In genomic region chr14:122454901-122455561, GRCm38 (mm10) we compare ENCODE assay signal across 16 mouse cellular contexts. TPM values are rescaled to one million over a fixed set of nuclear protein-coding genes. Genes with fewer than 3 reads are reported as not detected.
DNase-seq lines count a peak whose midpoint lies in the region; ATAC-seq and TF ChIP-seq lines count a peak whose summit lies in the region.
"Had no signal": no experiment of that assay in that cellular context is flagged by ENCODE, and none has a peak within 500 bp of the region (broad histone marks: within the 10 kb centered on the region; RNA-seq: fewer than 3 reads in every experiment).

No protein-coding gene starts in this region.

- no peak for TF ChIP-seq CTCF in cerebellum, adult 2 months (IDR thresholded peaks at IDR 0.05; ENCODE audit: borderline replicate concordance, insufficient read depth, low read depth, low read length)

- peak; percentile 42 to 48 for DNase-seq in cerebellum, adult 2 months
- DNase-seq in cerebellum, postnatal 4 days (ENCODE audit: low spot score in 2 of 2) = no peak
- DNase-seq in cerebellum, postnatal 10 days = peak; percentile 68
- peak; percentile 92 for DNase-seq in midbrain, embryonic 11.5 days (ENCODE audit: low spot score, missing footprints)
- no peak for DNase-seq in testis, postnatal 10 days (ENCODE audit: low spot score)
- DNase-seq in thymus, postnatal 10 days (ENCODE audit: low spot score in 2 of 2) = no peak
- DNase-seq: adrenal gland, postnatal 10 days; kidney, adult 9 months; layer of hippocampus, adult 9-11 months; lung, postnatal 4 days; spleen, adult 18-20 months had no signal

- no peaks in the 10 kb centered on the region for H3K36me3 ChIP-seq in forebrain, embryonic 15.5 days
- H3K36me3 ChIP-seq in midbrain, embryonic 11.5 days (ENCODE audit: control insufficient read depth, insufficient read depth, low read length) = no peaks in the 10 kb centered on the region
- no peaks in the 10 kb centered on the region for H3K36me3 ChIP-seq in heart, embryonic 12.5 days
- H3K36me3 ChIP-seq: liver, embryonic 15.5 days had no signal

- H3K27me3 ChIP-seq in cerebellum, adult 2 months (ENCODE audit: control insufficient read depth, insufficient read depth, low read length) = no peaks in the 10 kb centered on the region
- peaks cover 32% of the 10 kb centered on the region for H3K27me3 ChIP-seq in forebrain, embryonic 15.5 days
- H3K27me3 ChIP-seq in midbrain, embryonic 11.5 days (ENCODE audit: control insufficient read depth, insufficient read depth, low read length) = peaks cover 33% of the 10 kb centered on the region
- peaks cover 71% of the 10 kb centered on the region for H3K27me3 ChIP-seq in heart, embryonic 12.5 days (replicated peaks)

- H3K9ac ChIP-seq in forebrain, embryonic 15.5 days (replicated peaks) = no peak overlapping the region
- no peak overlapping the region for H3K9ac ChIP-seq in midbrain, embryonic 11.5 days (ENCODE audit: low read length)
- H3K9ac ChIP-seq in heart, embryonic 12.5 days = no peak overlapping the region
- H3K9ac ChIP-seq: liver, embryonic 15.5 days had no signal

- TF ChIP-seq POLR2A in cerebellum, adult 2 months (IDR thresholded peaks at IDR 0.05; ENCODE audit: borderline replicate concordance, insufficient read depth, low read length) = no peak

- 60% methylated on average over 10 of the region's 10 CpGs for WGBS in cerebellum, adult 2 months
- 23% methylated on average over 10 of the region's 10 CpGs for WGBS in forebrain, embryonic 15.5 days
- WGBS in midbrain, embryonic 11.5 days = 12% methylated on average over 10 of the region's 10 CpGs
- WGBS in heart, embryonic 12.5 days = 71% methylated on average over 10 of the region's 10 CpGs

- H3K27ac ChIP-seq in cerebellum, adult 2 months (ENCODE audit: insufficient read depth, low read length) = no peak overlapping the region
- peak overlapping the region; percentile 74 for H3K27ac ChIP-seq in forebrain, embryonic 15.5 days (replicated peaks)
- H3K27ac ChIP-seq in midbrain, embryonic 11.5 days (ENCODE audit: low read depth, low read length) = peak overlapping the region; percentile 32
- no peak overlapping the region for H3K27ac ChIP-seq in heart, embryonic 12.5 days (ENCODE audit: poor library complexity, severe bottlenecking)
- H3K27ac ChIP-seq: liver, embryonic 15.5 days had no signal

- H3K4me3 ChIP-seq in cerebellum, adult 2 months (replicated peaks; ENCODE audit: insufficient read depth, low read depth, low read length) = no peak overlapping the region
- H3K4me3 ChIP-seq in forebrain, embryonic 15.5 days = no peak overlapping the region
- H3K4me3 ChIP-seq in midbrain, embryonic 11.5 days (ENCODE audit: low read depth, low read length) = no peak overlapping the region
- no peak overlapping the region for H3K4me3 ChIP-seq in heart, embryonic 12.5 days
- H3K4me3 ChIP-seq: liver, embryonic 15.5 days; myocyte had no signal

- no peak overlapping the region for H3K4me2 ChIP-seq in forebrain, embryonic 15.5 days (replicated peaks)
- H3K4me2 ChIP-seq in midbrain, embryonic 11.5 days = no peak overlapping the region
- no peak overlapping the region for H3K4me2 ChIP-seq in heart, embryonic 12.5 days
- H3K4me2 ChIP-seq: liver, embryonic 15.5 days had no signal

- peaks cover 22% of the 10 kb centered on the region for H3K4me1 ChIP-seq in cerebellum, adult 2 months (ENCODE audit: control insufficient read depth, insufficient read depth, low read length)
- H3K4me1 ChIP-seq in forebrain, embryonic 15.5 days = peaks cover 51% of the 10 kb centered on the region
- H3K4me1 ChIP-seq in midbrain, embryonic 11.5 days (ENCODE audit: control insufficient read depth, insufficient read depth, low read length) = peaks cover 52% of the 10 kb centered on the region
- H3K4me1 ChIP-seq in heart, embryonic 12.5 days (replicated peaks) = peaks cover 18% of the 10 kb centered on the region

- H3K9me3 ChIP-seq in forebrain, embryonic 15.5 days = no peaks in the 10 kb centered on the region
- H3K9me3 ChIP-seq in midbrain, embryonic 11.5 days (ENCODE audit: control insufficient read depth, low read length) = no peaks in the 10 kb centered on the region
- H3K9me3 ChIP-seq in heart, embryonic 12.5 days (replicated peaks) = no peaks in the 10 kb centered on the region
- H3K9me3 ChIP-seq: liver, embryonic 15.5 days had no signal

- ATAC-seq in forebrain, embryonic 15.5 days (replicated peaks) = no peak
- no peak for ATAC-seq in midbrain, embryonic 11.5 days (ENCODE audit: low FRiP score)
- ATAC-seq in heart, embryonic 12.5 days (ENCODE audit: insufficient number of reproducible peaks, low FRiP score) = no peak

RNA-seq across cellular contexts. Expression of gene Gm5089, which starts 4.1 kb away (rescaled TPM):
- polyA plus RNA-seq in cerebellum, adult 2 months (2012; rRNA removed) = 0.49 TPM in 2 replicates
- polyA plus RNA-seq in forebrain, embryonic 15.5 days (2015; fragmentation: Nextera tagmentation; extraction: Ambion mirVana) = 0.74 and 0.75 TPM in 2 replicates
- polyA plus RNA-seq in midbrain, embryonic 11.5 days (2014; fragmentation: Nextera tagmentation; extraction: Ambion mirVana) = 0.62 and 0.64 TPM in 2 replicates
- not detected in 2 replicates for polyA plus RNA-seq in heart, embryonic 12.5 days (2016; fragmentation: Nextera tagmentation; extraction: Ambion mirVana)
- polyA plus RNA-seq: liver, embryonic 15.5 days; myocyte; testis, adult 2 months had no signal

RNA-seq across cellular contexts. Expression of gene Zic5, which starts 10.4 kb away (rescaled TPM):
- polyA plus RNA-seq in cerebellum, adult 2 months (2012; rRNA removed) = 27.5 and 30.4 TPM in 2 replicates
- 14.2 and 15.2 TPM in 2 replicates for polyA plus RNA-seq in forebrain, embryonic 15.5 days (2015; fragmentation: Nextera tagmentation; extraction: Ambion mirVana)
- 14.6 and 15.8 TPM in 2 replicates for polyA plus RNA-seq in midbrain, embryonic 11.5 days (2014; fragmentation: Nextera tagmentation; extraction: Ambion mirVana)
- polyA plus RNA-seq in heart, embryonic 12.5 days (2016; fragmentation: Nextera tagmentation; extraction: Ambion mirVana) = 0.04 TPM in 1 of 2 replicates, not detected in the other
- polyA plus RNA-seq: liver, embryonic 15.5 days had no signal

RNA-seq across cellular contexts. Expression of gene Zic2, which starts 20.2 kb away (rescaled TPM):
- 157 and 186 TPM in 2 replicates for polyA plus RNA-seq in cerebellum, adult 2 months (2012; rRNA removed)
- 8.4 and 9.3 TPM in 2 replicates for polyA plus RNA-seq in forebrain, embryonic 15.5 days (2015; fragmentation: Nextera tagmentation; extraction: Ambion mirVana)
- 5.8 and 6.3 TPM in 2 replicates for polyA plus RNA-seq in midbrain, embryonic 11.5 days (2014; fragmentation: Nextera tagmentation; extraction: Ambion mirVana)
- polyA plus RNA-seq in heart, embryonic 12.5 days (2016; fragmentation: Nextera tagmentation; extraction: Ambion mirVana) = not detected in 2 replicates
- polyA plus RNA-seq: liver, embryonic 15.5 days had no signal

RNA-seq across cellular contexts. Expression of gene Gm10837, which starts 35.4 kb away (rescaled TPM):
- 2.7 TPM in 2 replicates for polyA plus RNA-seq in cerebellum, adult 2 months (2012; rRNA removed)
- polyA plus RNA-seq in forebrain, embryonic 15.5 days (2015; fragmentation: Nextera tagmentation; extraction: Ambion mirVana) = 0.57 and 0.63 TPM in 2 replicates
- polyA plus RNA-seq in midbrain, embryonic 11.5 days (2014; fragmentation: Nextera tagmentation; extraction: Ambion mirVana) = 0.41 and 0.45 TPM in 2 replicates
- polyA plus RNA-seq in heart, embryonic 12.5 days (2016; fragmentation: Nextera tagmentation; extraction: Ambion mirVana) = not detected in 2 replicates
- polyA plus RNA-seq: liver, embryonic 15.5 days; myocyte; testis, adult 2 months had no signal

Comparison
In these comparisons a context has a peak if more than half of its experiments do, and no peak if none do; other contexts are left out.
1. DNase-seq: peak in cerebellum, adult 2 months (2 of 2), cerebellum, postnatal 10 days (2 of 2) and midbrain, embryonic 11.5 days (single experiment); none in cerebellum, postnatal 4 days (0 of 2), testis, postnatal 10 days (single experiment) and thymus, postnatal 10 days (0 of 2).
2. H3K27ac ChIP-seq: peak in forebrain, embryonic 15.5 days (single experiment) and midbrain, embryonic 11.5 days (single experiment); none in cerebellum, adult 2 months (single experiment) and heart, embryonic 12.5 days (single experiment).
3. RNA of gene Zic5, which starts 10.4 kb away (polyA plus RNA-seq): 27.5 to 30.4 TPM in cerebellum, adult 2 months, 14.6 to 15.8 TPM in midbrain, embryonic 11.5 days and 14.2 to 15.2 TPM in forebrain, embryonic 15.5 days; 0.04 TPM in heart, embryonic 12.5 days; every median in the first group is over 10 times any median in the second.
4. RNA of gene Zic2, which starts 20.2 kb away (polyA plus RNA-seq): 157 to 186 TPM in cerebellum, adult 2 months; 8.4 to 9.3 TPM in forebrain, embryonic 15.5 days, 5.8 to 6.3 TPM in midbrain, embryonic 11.5 days and not detected in heart, embryonic 12.5 days; every median in the first group is over 10 times any median in the second.